Mouse (Mus musculus): ENCODE data around the gene A730015C16Rik. TPM values are rescaled to one million over a fixed set of nuclear protein-coding genes. Genes with fewer than 3 reads are reported as not detected.

A730015C16Rik gene
- polyA plus RNA-seq, 2 experiments, result 0.23 TPM; not detected in 1

DNA sequence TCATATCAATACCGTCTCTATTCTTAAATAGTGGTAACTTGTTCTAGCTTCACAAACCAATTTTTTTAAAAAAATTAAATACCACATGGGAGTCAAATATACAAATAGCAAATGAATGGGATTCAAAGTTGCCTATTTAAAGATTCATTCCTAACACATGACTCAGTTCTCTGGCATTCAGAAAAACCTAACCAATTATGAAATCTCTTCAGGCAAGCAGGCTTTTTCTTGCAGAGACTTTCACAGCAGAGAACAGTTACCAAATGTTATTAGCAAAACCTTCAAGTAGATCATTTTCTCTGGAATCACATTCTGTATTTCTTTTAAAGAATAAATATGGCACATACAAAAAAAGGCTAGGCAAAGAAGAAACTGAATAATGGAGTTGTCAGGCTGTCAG, 17.7 kb downstream of the A730015C16Rik start:
- Histone ChIP-seq H3K4me1 (replicated peaks; ENCODE audit: control insufficient read depth in 2 of 2, insufficient read depth in 2 of 2, low read length in 1 of 2) (peaks cover 7 to 14% of the 10 kb centered on the region in 2 experiments), H3K4me2 (ENCODE audit: low read depth) (no peak overlapping the region), H3K4me3 (ENCODE audit: insufficient read depth in 1 of 2, low read depth in 2 of 2, low read length in 2 of 2) (no peak overlapping the region), H3K9ac (replicated peaks) (no peak overlapping the region), H3K36me3 (replicated peaks; ENCODE audit: control insufficient read depth, insufficient read depth, low read depth) (peaks cover 12% of the 10 kb centered on the region), H3K27me3 (ENCODE audit: control insufficient read depth, insufficient read depth, low read length) (no peaks in the 10 kb centered on the region), H3K27ac (no peak overlapping the region), H3K9me3 (ENCODE audit: control insufficient read depth, low read length) (no peaks in the 10 kb centered on the region)
- ATAC-seq (ENCODE audit: insufficient read depth) (no peak), DNase-seq (ENCODE audit: low read depth in 3 of 3, low spot score in 3 of 3) (no peak)
- WGBS (ENCODE audit: insufficient replicate concordance), result 77% methylated on average over 1 of the region's 1 CpGs
- no peak for TF ChIP-seq EP300 (IDR thresholded peaks at IDR 0.05; ENCODE audit: low read depth)
- TF ChIP-seq CTCF (IDR thresholded peaks at IDR 0.05; ENCODE audit: low read depth), result no peak

DNA sequence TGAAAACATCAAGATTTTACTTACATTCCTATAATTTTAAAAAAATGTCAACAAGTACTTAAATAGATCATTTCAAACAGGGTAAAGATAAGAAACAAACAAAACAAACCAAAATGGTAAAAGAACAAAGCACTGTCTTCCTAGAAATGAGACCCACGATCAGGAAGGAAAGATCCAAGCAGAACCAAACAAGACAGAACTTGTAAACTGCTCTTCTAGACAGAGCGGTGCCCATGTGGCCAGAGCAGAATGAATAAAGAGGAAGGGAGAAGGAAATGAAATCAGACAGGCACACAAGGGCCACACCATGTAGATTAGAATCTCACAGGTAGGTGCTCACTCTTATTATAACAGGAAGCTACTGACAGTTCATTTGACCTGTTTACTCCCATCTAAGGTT, 21.8 kb downstream of the A730015C16Rik start:
- TF ChIP-seq CTCF (IDR thresholded peaks at IDR 0.05; ENCODE audit: low read depth), result no peak
- WGBS (ENCODE audit: insufficient replicate concordance), result 69% methylated on average over 2 of the region's 2 CpGs
- Histone ChIP-seq H3K27me3 (ENCODE audit: control insufficient read depth, insufficient read depth, low read length) (no peaks in the 10 kb centered on the region), H3K36me3 (replicated peaks; ENCODE audit: control insufficient read depth, insufficient read depth, low read depth) (peaks cover 37% of the 10 kb centered on the region), H3K4me1 (replicated peaks; ENCODE audit: control insufficient read depth in 2 of 2, insufficient read depth in 2 of 2, low read length in 1 of 2) (peaks cover under 1% of the 10 kb centered on the region in 2 experiments; a peak in 2 of 4 replicates), H3K9ac (replicated peaks) (no peak overlapping the region), H3K4me3 (ENCODE audit: insufficient read depth in 1 of 2, low read depth in 2 of 2, low read length in 2 of 2) (no peak overlapping the region), H3K4me2 (ENCODE audit: low read depth) (no peak overlapping the region), H3K9me3 (ENCODE audit: control insufficient read depth, low read length) (no peaks in the 10 kb centered on the region), H3K27ac (no peak overlapping the region)
- DNase-seq (ENCODE audit: low read depth in 3 of 3, low spot score in 3 of 3), result no peak
- ATAC-seq (ENCODE audit: insufficient read depth), result no peak

DNA sequence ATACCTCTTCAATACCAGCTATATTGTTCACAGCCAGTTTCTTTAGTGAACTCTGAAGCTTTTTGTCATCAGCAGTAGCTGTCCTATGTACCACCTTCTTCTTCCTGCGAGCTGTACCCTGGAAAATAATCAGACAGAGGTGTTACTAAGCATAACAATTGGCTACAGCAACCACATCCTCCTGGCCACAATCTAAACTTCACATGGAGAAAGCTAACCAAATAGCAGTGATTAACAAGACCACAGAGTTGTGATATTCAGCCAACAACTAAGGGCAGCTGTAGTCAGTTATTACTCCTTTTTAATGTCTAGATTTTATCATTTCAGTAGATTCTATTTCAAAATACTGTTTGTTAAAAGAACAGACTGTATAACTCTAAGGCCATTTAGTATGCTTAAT, 22.3 kb downstream of the A730015C16Rik start:
- DNase-seq (ENCODE audit: low read depth in 3 of 3, low spot score in 3 of 3) (no peak), ATAC-seq (ENCODE audit: insufficient read depth) (no peak)
- TF ChIP-seq CTCF (IDR thresholded peaks at IDR 0.05; ENCODE audit: low read depth), result no peak
- no peak for TF ChIP-seq EP300 (IDR thresholded peaks at IDR 0.05; ENCODE audit: low read depth)
- no peaks in the 10 kb centered on the region for H3K9me3 ChIP-seq (ENCODE audit: control insufficient read depth, low read length)
- no peak overlapping the region for H3K9ac ChIP-seq (replicated peaks)
- H3K27me3 ChIP-seq (ENCODE audit: control insufficient read depth, insufficient read depth, low read length), result no peaks in the 10 kb centered on the region
- no peaks in the 10 kb centered on the region for H3K4me1 ChIP-seq (replicated peaks; ENCODE audit: control insufficient read depth in 2 of 2, insufficient read depth in 2 of 2, low read length in 1 of 2)
- H3K27ac ChIP-seq, result no peak overlapping the region
- H3K36me3 ChIP-seq (replicated peaks; ENCODE audit: control insufficient read depth, insufficient read depth, low read depth), result peaks cover 38% of the 10 kb centered on the region
- no peak overlapping the region for H3K4me3 ChIP-seq (ENCODE audit: insufficient read depth in 1 of 2, low read depth in 2 of 2, low read length in 2 of 2)
- WGBS (ENCODE audit: insufficient replicate concordance), result 61% methylated on average over 1 of the region's 1 CpGs
- H3K4me2 ChIP-seq (ENCODE audit: low read depth), result no peak overlapping the region

DNA sequence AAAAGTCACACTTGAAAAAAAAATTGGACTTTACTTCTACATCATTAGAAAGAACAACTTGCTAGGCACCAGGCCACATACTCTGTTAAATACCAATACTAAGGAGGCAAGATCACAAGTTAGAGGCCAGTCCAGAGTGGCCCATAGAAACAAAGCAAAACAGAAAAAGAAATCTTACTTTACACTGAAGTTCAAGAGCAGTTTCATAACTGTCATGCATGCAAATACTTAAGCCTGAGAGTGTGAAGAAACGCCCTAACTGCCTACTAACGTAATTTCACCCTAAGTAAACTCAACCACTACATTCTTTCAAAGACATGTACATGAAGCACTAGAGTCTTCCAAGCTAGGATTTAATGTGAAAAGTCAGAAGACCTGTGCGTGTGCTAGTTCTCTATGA, 22.7 kb downstream of the A730015C16Rik start:
- WGBS (ENCODE audit: insufficient replicate concordance), result 88% methylated on average over 3 of the region's 3 CpGs
- H3K4me3 ChIP-seq (ENCODE audit: insufficient read depth in 1 of 2, low read depth in 2 of 2, low read length in 2 of 2), result no peak overlapping the region
- no peak overlapping the region for H3K9ac ChIP-seq (replicated peaks)
- DNase-seq (ENCODE audit: low read depth in 3 of 3, low spot score in 3 of 3) (no peak), ATAC-seq (ENCODE audit: insufficient read depth) (no peak)
- TF ChIP-seq EP300 (IDR thresholded peaks at IDR 0.05; ENCODE audit: low read depth), result no peak
- TF ChIP-seq CTCF (IDR thresholded peaks at IDR 0.05; ENCODE audit: low read depth), result no peak
- H3K4me2 ChIP-seq (ENCODE audit: low read depth), result no peak overlapping the region
- no peaks in the 10 kb centered on the region for H3K27me3 ChIP-seq (ENCODE audit: control insufficient read depth, insufficient read depth, low read length)
- no peaks in the 10 kb centered on the region for H3K9me3 ChIP-seq (ENCODE audit: control insufficient read depth, low read length)
- H3K36me3 ChIP-seq (replicated peaks; ENCODE audit: control insufficient read depth, insufficient read depth, low read depth), result peaks cover 42% of the 10 kb centered on the region
- no peaks in the 10 kb centered on the region for H3K4me1 ChIP-seq (replicated peaks; ENCODE audit: control insufficient read depth in 2 of 2, insufficient read depth in 2 of 2, low read length in 1 of 2)
- H3K27ac ChIP-seq, result no peak overlapping the region

DNA sequence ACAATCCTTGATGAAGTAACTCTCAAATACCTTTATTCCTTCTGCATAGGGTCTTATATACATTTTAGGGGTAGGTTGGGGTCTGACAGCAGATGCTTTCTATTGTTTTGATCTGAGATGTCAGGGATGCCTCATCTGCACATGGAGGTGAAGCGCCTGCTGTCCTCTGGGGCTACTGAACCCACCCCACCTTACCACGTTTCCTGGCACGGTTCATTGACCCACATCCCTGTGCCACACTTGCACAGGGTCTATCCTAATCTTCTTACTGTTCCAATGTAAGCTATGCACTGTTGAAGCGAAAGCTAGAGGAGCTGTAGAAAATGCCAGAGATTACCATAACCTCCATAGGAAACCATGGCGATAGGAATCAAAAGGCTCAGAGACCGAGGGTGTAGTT, 36.9 kb downstream of the A730015C16Rik start:
- Histone ChIP-seq H3K27ac (no peak overlapping the region), H3K9me3 (ENCODE audit: control insufficient read depth, low read length) (no peaks in the 10 kb centered on the region), H3K4me1 (replicated peaks; ENCODE audit: control insufficient read depth in 2 of 2, insufficient read depth in 2 of 2, low read length in 1 of 2) (no peaks in the 10 kb centered on the region), H3K9ac (replicated peaks) (no peak overlapping the region), H3K4me2 (ENCODE audit: low read depth) (no peak overlapping the region), H3K27me3 (ENCODE audit: control insufficient read depth, insufficient read depth, low read length) (no peaks in the 10 kb centered on the region), H3K36me3 (replicated peaks; ENCODE audit: control insufficient read depth, insufficient read depth, low read depth) (no peaks in the 10 kb centered on the region), H3K4me3 (ENCODE audit: insufficient read depth in 1 of 2, low read depth in 2 of 2, low read length in 2 of 2) (no peak overlapping the region)
- DNase-seq (ENCODE audit: low read depth in 3 of 3, low spot score in 3 of 3) (no peak), ATAC-seq (ENCODE audit: insufficient read depth) (no peak)
- no peak for TF ChIP-seq EP300 (IDR thresholded peaks at IDR 0.05; ENCODE audit: low read depth)
- TF ChIP-seq CTCF (IDR thresholded peaks at IDR 0.05; ENCODE audit: low read depth), result no peak
- WGBS (ENCODE audit: insufficient replicate concordance), result 65% methylated on average over 6 of the region's 6 CpGs
